Mouse (Mus musculus) embryonic fibroblast, embryonic 13.5 days (primary cell): ENCODE measurements at regions not wholly inside any gene's neighbourhood (a gene's known extent, or its start where the extent isn't known, plus 50 kb on each side); places are given as distances from the start of the nearest gene placed in this dataset.

Experiments used
- CTCF ChIP-seq: IDR thresholded peaks from 2 replicates; pipeline ENCODE4 v1.5.1; 2011; ENCODE audit warnings: mild to moderate bottlenecking, control low read depth, low read length, moderate library complexity, borderline replicate concordance; ENCODE audit not compliant: insufficient read depth
- POLR2A ChIP-seq: IDR thresholded peaks from 2 replicates; pipeline ENCODE4 v1.6.1; 2011; ENCODE audit warnings: low read depth, mild to moderate bottlenecking, control low read depth, low read length, moderate library complexity

DNA sequence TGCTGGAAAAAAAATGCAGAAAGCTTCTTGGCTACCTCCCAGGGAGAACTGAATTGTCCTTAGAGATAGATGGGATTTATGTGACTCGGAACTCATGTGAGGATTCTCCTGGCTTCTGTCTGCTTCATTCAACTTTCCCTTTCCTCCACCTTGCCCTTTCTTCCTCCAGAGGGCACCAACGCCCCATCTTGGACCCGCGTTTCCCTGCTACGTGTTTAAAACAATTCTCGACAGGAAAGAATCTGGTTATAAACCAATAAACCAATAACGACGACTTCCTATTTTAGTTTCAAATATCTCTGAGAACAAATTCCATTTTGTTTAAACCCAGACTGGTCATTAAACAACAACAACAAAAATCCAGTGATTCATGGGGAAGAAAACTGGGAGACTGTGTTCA is 77.4 kb downstream of the Icos start:
- TF ChIP-seq CTCF = peak; percentile 68
- no peak for TF ChIP-seq POLR2A
